Mouse (Mus musculus) small intestine, adult 2 months (tissue): ENCODE measurements around the gene Fam126a.

Experiments
- CTCF ChIP-seq: fragments of 200-500 bp; IDR thresholded peaks from 2 replicates; pipeline ENCODE4 v1.5.1; 2012; ENCODE audit warnings: low read depth, mild to moderate bottlenecking, control low read depth, inconsistent platforms, low read length, moderate library complexity, mixed read lengths; ENCODE audit not compliant: insufficient replicate concordance, insufficient read length; ENCODE audit errors: extremely low read depth
- POLR2A ChIP-seq: fragments of 200-500 bp; IDR thresholded peaks from 2 replicates; pipeline ENCODE4 v1.6.1; 2012; ENCODE audit warnings: low read depth, mild to moderate bottlenecking, control low read depth, inconsistent platforms, low read length, moderate library complexity

DNA sequence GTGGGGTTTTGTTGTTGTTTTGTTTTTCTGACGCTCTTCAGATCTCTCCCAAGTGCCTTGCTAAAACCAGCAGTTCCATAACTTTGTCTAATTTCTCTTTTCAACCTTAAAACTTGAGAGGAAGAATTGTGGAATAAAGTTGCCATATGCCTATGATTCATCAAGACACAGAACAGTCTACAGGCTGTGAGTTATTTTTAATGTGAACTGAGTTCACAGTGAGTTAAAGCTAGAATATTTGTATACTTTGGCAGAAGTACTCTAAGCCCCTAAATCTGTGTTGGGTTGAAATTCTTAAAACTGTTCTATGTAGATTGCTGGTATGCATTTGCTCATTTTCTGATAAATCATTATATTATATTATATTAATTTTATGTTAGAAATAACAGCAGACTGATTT lies 118.9 kb downstream of the Fam126a start:
- TF ChIP-seq POLR2A (no peak), CTCF (no peak)
